Mouse (Mus musculus): ENCODE results near the gene Gm20388. TPM values are rescaled to one million over a fixed set of nuclear protein-coding genes. Genes with fewer than 3 reads are reported as not detected.

Gene Gm20388
- polyA plus RNA-seq, 1 experiment = 18.7 TPM

- TF ChIP-seq POLR2A (IDR thresholded peaks at IDR 0.05; ENCODE audit: borderline replicate concordance, insufficient read depth, low read length) = no peak
- no peak for TF ChIP-seq CTCF (IDR thresholded peaks at IDR 0.05; ENCODE audit: borderline replicate concordance, insufficient read depth, low read depth, low read length)
- Histone ChIP-seq H3K27ac (ENCODE audit: insufficient read depth, low read length) (no peak overlapping the region), H3K4me3 (replicated peaks; ENCODE audit: insufficient read depth, low read depth, low read length) (no peak overlapping the region), H3K27me3 (ENCODE audit: control insufficient read depth, insufficient read depth, low read length) (no peaks in the 10 kb centered on the region), H3K4me1 (ENCODE audit: control insufficient read depth, insufficient read depth, low read length) (peaks cover 10% of the 10 kb centered on the region)
- WGBS = 82% methylated on average over 8 of the region's 8 CpGs
- DNase-seq = no peak
Measured at GRCm38 (mm10) chr8:120279418-120279817, 368.8 kb downstream of the Gm20388 start.

- peaks cover 13% of the 10 kb centered on the region for H3K4me1 ChIP-seq (ENCODE audit: control insufficient read depth, insufficient read depth, low read length)
- H3K27ac ChIP-seq (ENCODE audit: insufficient read depth, low read length) = no peak overlapping the region
- WGBS = 22% methylated on average over 4 of the region's 4 CpGs
- peak; percentile 76 to 87 for DNase-seq
- TF ChIP-seq POLR2A (IDR thresholded peaks at IDR 0.05; ENCODE audit: borderline replicate concordance, insufficient read depth, low read length) = no peak
- peak; percentile 96 for TF ChIP-seq CTCF (IDR thresholded peaks at IDR 0.05; ENCODE audit: borderline replicate concordance, insufficient read depth, low read depth, low read length)
- H3K27me3 ChIP-seq (ENCODE audit: control insufficient read depth, insufficient read depth, low read length) = no peaks in the 10 kb centered on the region
- H3K4me3 ChIP-seq (replicated peaks; ENCODE audit: insufficient read depth, low read depth, low read length) = no peak overlapping the region
Measured at GRCm38 (mm10) chr8:120281487-120281886, 370.8 kb downstream of the Gm20388 start.

GRCm38 (mm10) chr8:120282465-120282864 is 371.8 kb downstream of the Gm20388 start:
- no peak for TF ChIP-seq CTCF (IDR thresholded peaks at IDR 0.05; ENCODE audit: borderline replicate concordance, insufficient read depth, low read depth, low read length)
- no peak for TF ChIP-seq POLR2A (IDR thresholded peaks at IDR 0.05; ENCODE audit: borderline replicate concordance, insufficient read depth, low read length)
- Histone ChIP-seq H3K4me3 (replicated peaks; ENCODE audit: insufficient read depth, low read depth, low read length) (no peak overlapping the region), H3K4me1 (ENCODE audit: control insufficient read depth, insufficient read depth, low read length) (peaks cover 8% of the 10 kb centered on the region), H3K27ac (ENCODE audit: insufficient read depth, low read length) (no peak overlapping the region), H3K27me3 (ENCODE audit: control insufficient read depth, insufficient read depth, low read length) (no peaks in the 10 kb centered on the region)
- 58% methylated on average over 5 of the region's 5 CpGs for WGBS
- DNase-seq = no peak

GRCm38 (mm10) chr8:120284265-120284664 is 373.6 kb downstream of the Gm20388 start:
- no peaks in the 10 kb centered on the region for H3K27me3 ChIP-seq (ENCODE audit: control insufficient read depth, insufficient read depth, low read length)
- H3K4me3 ChIP-seq (replicated peaks; ENCODE audit: insufficient read depth, low read depth, low read length) = no peak overlapping the region
- no peak for DNase-seq
- 77% methylated on average over 9 of the region's 9 CpGs for WGBS
- no peak overlapping the region for H3K27ac ChIP-seq (ENCODE audit: insufficient read depth, low read length)
- H3K4me1 ChIP-seq (ENCODE audit: control insufficient read depth, insufficient read depth, low read length) = peaks cover 20% of the 10 kb centered on the region
- no peak for TF ChIP-seq POLR2A (IDR thresholded peaks at IDR 0.05; ENCODE audit: borderline replicate concordance, insufficient read depth, low read length)

- H3K27me3 ChIP-seq (ENCODE audit: control insufficient read depth, insufficient read depth, low read length) = no peaks in the 10 kb centered on the region
- no peak overlapping the region for H3K4me3 ChIP-seq (replicated peaks; ENCODE audit: insufficient read depth, low read depth, low read length)
- H3K4me1 ChIP-seq (ENCODE audit: control insufficient read depth, insufficient read depth, low read length) = peaks cover 28% of the 10 kb centered on the region
- no peak overlapping the region for H3K27ac ChIP-seq (ENCODE audit: insufficient read depth, low read length)
- no peak for DNase-seq
- WGBS = 90% methylated on average over 3 of the region's 3 CpGs
- TF ChIP-seq POLR2A (IDR thresholded peaks at IDR 0.05; ENCODE audit: borderline replicate concordance, insufficient read depth, low read length) = no peak
- TF ChIP-seq CTCF (IDR thresholded peaks at IDR 0.05; ENCODE audit: borderline replicate concordance, insufficient read depth, low read depth, low read length) = no peak
Measured at GRCm38 (mm10) chr8:120285033-120285432, 374.4 kb downstream of the Gm20388 start.

DNA sequence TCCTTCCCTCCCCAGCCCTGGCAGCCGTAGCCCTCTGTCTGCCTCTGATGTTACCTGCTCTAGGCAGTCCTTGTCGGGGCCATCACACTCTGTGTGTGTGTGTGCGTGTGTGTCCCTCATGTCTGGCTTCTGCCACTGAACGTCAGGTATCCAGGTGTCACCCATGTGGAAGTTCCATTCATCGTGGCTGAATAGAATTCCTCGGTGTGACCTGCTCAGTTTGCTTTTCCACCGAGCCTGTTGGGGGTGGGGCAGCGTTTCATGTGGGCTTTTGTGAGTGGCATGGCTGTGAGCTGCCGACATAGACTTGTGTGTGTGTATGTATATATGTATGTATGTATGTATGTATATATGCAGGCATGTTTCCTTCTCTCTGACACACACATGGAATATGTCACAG is 375.2 kb downstream of the Gm20388 start:
- 83% methylated on average over 9 of the region's 9 CpGs for WGBS
- Histone ChIP-seq H3K27ac (ENCODE audit: insufficient read depth, low read length) (no peak overlapping the region), H3K27me3 (ENCODE audit: control insufficient read depth, insufficient read depth, low read length) (no peaks in the 10 kb centered on the region), H3K4me1 (ENCODE audit: control insufficient read depth, insufficient read depth, low read length) (peaks cover 36% of the 10 kb centered on the region), H3K4me3 (replicated peaks; ENCODE audit: insufficient read depth, low read depth, low read length) (no peak overlapping the region)
- no peak for DNase-seq
- TF ChIP-seq POLR2A (IDR thresholded peaks at IDR 0.05; ENCODE audit: borderline replicate concordance, insufficient read depth, low read length) (no peak), CTCF (IDR thresholded peaks at IDR 0.05; ENCODE audit: borderline replicate concordance, insufficient read depth, low read depth, low read length) (no peak)

DNA sequence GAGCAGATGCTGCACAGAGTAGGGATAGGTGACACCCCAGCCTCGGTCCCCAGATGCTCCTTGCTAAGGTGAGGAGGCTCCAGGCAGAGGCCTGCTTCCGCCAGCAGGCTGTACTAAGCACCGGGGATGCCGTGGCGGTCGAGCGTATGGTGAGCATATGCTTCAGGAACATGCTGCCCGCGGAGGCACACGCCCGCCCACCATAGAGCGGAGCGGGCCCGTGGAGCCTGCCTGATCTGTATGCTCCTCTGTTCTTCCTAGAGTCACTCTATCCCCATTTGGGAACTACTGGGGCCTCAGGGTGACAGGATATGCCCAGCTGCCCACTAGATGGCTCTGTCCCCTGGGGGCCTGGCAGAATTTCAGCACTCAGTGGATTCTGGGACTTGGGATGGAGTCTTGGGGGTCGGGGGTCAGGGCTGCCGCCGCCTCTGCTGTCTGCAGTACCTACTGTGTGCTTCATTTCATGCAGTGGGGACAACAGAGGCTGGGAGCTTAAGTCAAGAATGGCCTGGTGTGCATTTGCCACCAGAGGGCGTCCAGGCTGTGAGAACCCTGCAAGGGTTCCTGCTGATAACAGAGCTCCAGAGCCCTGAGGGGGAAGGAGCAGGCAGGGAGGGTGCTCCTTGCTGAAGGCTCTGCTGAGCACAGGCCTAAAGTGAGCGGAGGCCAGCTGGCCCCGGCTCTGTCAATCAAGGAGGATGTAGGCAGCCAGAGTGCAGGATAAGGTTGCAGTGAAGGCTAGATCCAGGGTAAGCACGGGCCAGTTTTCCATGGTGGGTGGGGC is 377.7 kb downstream of the Gm20388 start:
- 34% methylated on average over 21 of the region's 21 CpGs for WGBS
- TF ChIP-seq POLR2A (IDR thresholded peaks at IDR 0.05; ENCODE audit: borderline replicate concordance, insufficient read depth, low read length) (no peak), CTCF (IDR thresholded peaks at IDR 0.05; ENCODE audit: borderline replicate concordance, insufficient read depth, low read depth, low read length) (peak; percentile 76)
- Histone ChIP-seq H3K4me1 (ENCODE audit: control insufficient read depth, insufficient read depth, low read length) (peaks cover 46% of the 10 kb centered on the region), H3K27ac (ENCODE audit: insufficient read depth, low read length) (no peak overlapping the region), H3K4me3 (replicated peaks; ENCODE audit: insufficient read depth, low read depth, low read length) (no peak overlapping the region), H3K27me3 (ENCODE audit: control insufficient read depth, insufficient read depth, low read length) (no peaks in the 10 kb centered on the region)
- DNase-seq = peak; percentile 66 to 73

DNA sequence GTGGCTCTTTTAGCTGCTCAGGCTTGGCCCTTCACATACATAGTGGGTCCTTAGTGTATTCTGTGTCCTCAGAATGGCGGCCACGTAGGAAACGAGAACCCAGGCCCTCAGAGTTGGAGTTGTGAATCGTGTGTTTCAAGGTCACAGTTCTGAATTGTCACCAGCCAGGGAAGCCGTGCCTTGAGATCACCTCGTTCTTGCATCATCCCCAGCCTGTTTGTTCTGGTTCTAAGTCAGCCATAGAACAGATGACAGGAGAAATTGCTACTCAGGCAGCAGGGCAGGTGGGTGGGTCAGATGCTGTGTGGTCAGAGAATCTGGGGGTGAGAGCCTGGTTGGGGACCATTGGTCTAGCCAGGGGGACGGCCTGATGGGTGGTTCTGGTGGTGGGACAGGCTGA is 378.6 kb downstream of the Gm20388 start:
- H3K4me1 ChIP-seq (ENCODE audit: control insufficient read depth, insufficient read depth, low read length) = peaks cover 46% of the 10 kb centered on the region
- no peaks in the 10 kb centered on the region for H3K27me3 ChIP-seq (ENCODE audit: control insufficient read depth, insufficient read depth, low read length)
- H3K27ac ChIP-seq (ENCODE audit: insufficient read depth, low read length) = no peak overlapping the region; the same call in 1 of the 2 replicates
- 71% methylated on average over 7 of the region's 7 CpGs for WGBS
- TF ChIP-seq CTCF (IDR thresholded peaks at IDR 0.05; ENCODE audit: borderline replicate concordance, insufficient read depth, low read depth, low read length) = no peak
- TF ChIP-seq POLR2A (IDR thresholded peaks at IDR 0.05; ENCODE audit: borderline replicate concordance, insufficient read depth, low read length) = no peak
- no peak for DNase-seq
- no peak overlapping the region for H3K4me3 ChIP-seq (replicated peaks; ENCODE audit: insufficient read depth, low read depth, low read length)
